Mouse (Mus musculus) limb, embryonic 14.5 days (tissue): ENCODE measurements at regions not wholly inside any gene's neighbourhood (a gene's known extent, or its start where the extent isn't known, plus 50 kb on each side); places are given as distances from the start of the nearest gene placed in this dataset.

Source experiments
- ATAC-seq: fragments of 200-750 bp; cut with Nextera tagmentation; 2 replicates; pipeline ENCODE4 v1.8.0; 2017; ENCODE audit warnings: low read depth, moderate number of reproducible peaks, moderate TSS enrichment; ENCODE audit not compliant: low FRiP score
- DNase-seq: peaks from one replicate; pipeline ENCODE4 v3.0.0-alpha.2; 2015; ENCODE audit warnings: low spot score
- H3K27ac ChIP-seq: fragments of 300-500 bp; sonication (generic); replicated peaks from 2 replicates; pipeline ENCODE4 v1.5.1; 2014; ENCODE audit warnings: low read depth, mild to moderate bottlenecking, low read length, moderate library complexity, mixed read lengths
- H3K27me3 ChIP-seq: fragments of 300-500 bp; sonication (generic); 2 replicates; pipeline ENCODE4 v1.6.1; 2014; ENCODE audit warnings: low read length, mixed read lengths; ENCODE audit not compliant: control insufficient read depth, insufficient read depth
- H3K36me3 ChIP-seq: fragments of 300-500 bp; sonication (generic); 2 replicates; pipeline ENCODE4 v1.6.1; 2014; ENCODE audit warnings: mild to moderate bottlenecking, low read length, moderate library complexity, mixed read lengths; ENCODE audit not compliant: control insufficient read depth, insufficient read depth
- H3K4me1 ChIP-seq: fragments of 300-500 bp; sonication (generic); 2 replicates; pipeline ENCODE4 v1.6.1; 2014; ENCODE audit warnings: antibody characterized with exemption, low read length, mixed read lengths; ENCODE audit not compliant: control insufficient read depth, insufficient read depth
- H3K4me2 ChIP-seq: fragments of 300-500 bp; sonication (generic); replicated peaks from 2 replicates; pipeline ENCODE4 v1.6.1; 2014; ENCODE audit warnings: low read depth, mild to moderate bottlenecking, low read length, moderate library complexity; ENCODE audit not compliant: severe bottlenecking
- H3K4me3 ChIP-seq: fragments of 300-500 bp; sonication (generic); replicated peaks from 2 replicates; pipeline ENCODE4 v1.5.1; 2014; ENCODE audit warnings: low read length
- H3K9ac ChIP-seq: fragments of 300-500 bp; sonication (generic); 2 replicates; pipeline ENCODE4 v1.6.1; 2014; ENCODE audit warnings: mild to moderate bottlenecking, low read depth, low read length, moderate library complexity; ENCODE audit not compliant: severe bottlenecking
- H3K9me3 ChIP-seq: fragments of 300-500 bp; sonication (generic); 2 replicates; pipeline ENCODE4 v1.6.1; 2016; ENCODE audit warnings: low read length; ENCODE audit not compliant: control insufficient read depth
- POLR2A ChIP-seq: fragments of 200-500 bp; IDR thresholded peaks from 2 replicates; pipeline ENCODE4 v1.8.0; 2012; ENCODE audit warnings: inconsistent platforms, mild to moderate bottlenecking, moderate library complexity, borderline replicate concordance; ENCODE audit not compliant: insufficient read depth, insufficient read length; ENCODE audit errors: extremely low read depth
- WGBS: fragments of 180-500 bp; shearing (Covaris S2); extraction: QIAGEN DNeasy Blood & Tissue Kit; methylation state at CpG from one replicate; pipeline ENCODE4 v1.1.7; 2014; 5-methylcytosine and 5-hydroxymethylcytosine counted together

- no peaks in the 10 kb centered on the region for H3K36me3 ChIP-seq
- WGBS: 85% methylated on average over 7 of the region's 7 CpGs
- H3K4me2 ChIP-seq: no peak overlapping the region
- no peak overlapping the region for H3K9ac ChIP-seq
- H3K4me3 ChIP-seq: no peak overlapping the region
- TF ChIP-seq POLR2A: no peak
- ATAC-seq (no peak), DNase-seq (no peak)
- H3K27ac ChIP-seq: no peak overlapping the region
- H3K27me3 ChIP-seq: no peaks in the 10 kb centered on the region
- no peaks in the 10 kb centered on the region for H3K9me3 ChIP-seq
- H3K4me1 ChIP-seq: no peaks in the 10 kb centered on the region
Measured at GRCm38 (mm10) chr5:97632791-97633190, 176.0 kb upstream of the Gk2 start.

GRCm38 (mm10) chr5:97625200-97625599 is 168.4 kb upstream of the Gk2 start:
- Histone ChIP-seq H3K9ac (no peak overlapping the region), H3K4me3 (no peak overlapping the region), H3K9me3 (no peaks in the 10 kb centered on the region), H3K27me3 (no peaks in the 10 kb centered on the region), H3K27ac (no peak overlapping the region), H3K4me1 (no peaks in the 10 kb centered on the region), H3K36me3 (no peaks in the 10 kb centered on the region), H3K4me2 (no peak overlapping the region)
- no peak for TF ChIP-seq POLR2A
- no peak for DNase-seq
- ATAC-seq: no peak
- 86% methylated on average over 3 of the region's 3 CpGs for WGBS

GRCm38 (mm10) chr5:97619890-97620289 is 163.1 kb upstream of the Gk2 start:
- TF ChIP-seq POLR2A: no peak
- Histone ChIP-seq H3K9me3 (no peaks in the 10 kb centered on the region), H3K4me3 (no peak overlapping the region), H3K27ac (no peak overlapping the region), H3K27me3 (no peaks in the 10 kb centered on the region), H3K9ac (no peak overlapping the region), H3K4me1 (no peaks in the 10 kb centered on the region), H3K4me2 (no peak overlapping the region), H3K36me3 (no peaks in the 10 kb centered on the region)
- ATAC-seq (no peak), DNase-seq (no peak)
- WGBS: 85% methylated on average over 2 of the region's 2 CpGs

- Histone ChIP-seq H3K9me3 (no peaks in the 10 kb centered on the region), H3K27me3 (no peaks in the 10 kb centered on the region), H3K36me3 (no peaks in the 10 kb centered on the region), H3K9ac (no peak overlapping the region), H3K4me1 (no peaks in the 10 kb centered on the region), H3K27ac (no peak overlapping the region), H3K4me3 (no peak overlapping the region), H3K4me2 (no peak overlapping the region)
- ATAC-seq: no peak
- TF ChIP-seq POLR2A: no peak
- DNase-seq: no peak
- WGBS: 80% methylated on average over 4 of the region's 4 CpGs
Measured at GRCm38 (mm10) chr5:97618411-97618810, 161.6 kb upstream of the Gk2 start.

- no peaks in the 10 kb centered on the region for H3K36me3 ChIP-seq
- peak; percentile 11 for DNase-seq
- no peak overlapping the region for H3K27ac ChIP-seq
- no peak overlapping the region for H3K9ac ChIP-seq
- TF ChIP-seq POLR2A: no peak
- 74% methylated on average over 6 of the region's 6 CpGs for WGBS
- no peaks in the 10 kb centered on the region for H3K4me1 ChIP-seq
- H3K27me3 ChIP-seq: no peaks in the 10 kb centered on the region
- no peak overlapping the region for H3K4me2 ChIP-seq
- H3K4me3 ChIP-seq: no peak overlapping the region
- ATAC-seq: no peak
- no peaks in the 10 kb centered on the region for H3K9me3 ChIP-seq
Measured at GRCm38 (mm10) chr5:97602176-97602575, 145.4 kb upstream of the Gk2 start.

- ATAC-seq (no peak), DNase-seq (no peak)
- H3K4me1 ChIP-seq: no peaks in the 10 kb centered on the region
- H3K27ac ChIP-seq: no peak overlapping the region
- H3K4me3 ChIP-seq: no peak overlapping the region
- no peak for TF ChIP-seq POLR2A
- H3K36me3 ChIP-seq: no peaks in the 10 kb centered on the region
- H3K27me3 ChIP-seq: no peaks in the 10 kb centered on the region
- H3K9ac ChIP-seq: no peak overlapping the region
- H3K4me2 ChIP-seq: no peak overlapping the region
- 85% methylated on average over 2 of the region's 2 CpGs for WGBS
- H3K9me3 ChIP-seq: no peaks in the 10 kb centered on the region
Measured at GRCm38 (mm10) chr5:97601384-97601783, 144.6 kb upstream of the Gk2 start.
